Mouse (Mus musculus) sigmoid colon, adult 10 weeks (tissue): ENCODE measurements around the gene Rab11fip3. TPM values are rescaled to one million over a fixed set of nuclear protein-coding genes. Genes with fewer than 3 reads are reported as not detected.

ENCODE experiments used
- polyA plus RNA-seq: library from polyadenylated mRNA; stranded (reverse); fragments of 350-450 nt; fragmentation: Illumina TruSeq; extraction: RNeasy Lipid Tissue Mini Kit (QIAGEN cat#74804); gene quantifications from one replicate; pipeline ENCODE4 v1.2.3, GENCODE M21; 2014; ENCODE audit warnings: low read depth, low replicate concordance

Gene Rab11fip3
- polyA plus RNA-seq = 2.1 TPM

GRCm38 (mm10) chr17:26068831-26069739 is at the start of gene Rab11fip3:
TSS of gene Rab11fip3 (minus strand) at chr17:26069555.

GRCm38 (mm10) chr17:26113181-26113948 is 44.0 kb upstream of the Rab11fip3 start, which contains the start of gene Tmem8:
TSS of gene Tmem8 (plus strand) at chr17:26113299.

DNA sequence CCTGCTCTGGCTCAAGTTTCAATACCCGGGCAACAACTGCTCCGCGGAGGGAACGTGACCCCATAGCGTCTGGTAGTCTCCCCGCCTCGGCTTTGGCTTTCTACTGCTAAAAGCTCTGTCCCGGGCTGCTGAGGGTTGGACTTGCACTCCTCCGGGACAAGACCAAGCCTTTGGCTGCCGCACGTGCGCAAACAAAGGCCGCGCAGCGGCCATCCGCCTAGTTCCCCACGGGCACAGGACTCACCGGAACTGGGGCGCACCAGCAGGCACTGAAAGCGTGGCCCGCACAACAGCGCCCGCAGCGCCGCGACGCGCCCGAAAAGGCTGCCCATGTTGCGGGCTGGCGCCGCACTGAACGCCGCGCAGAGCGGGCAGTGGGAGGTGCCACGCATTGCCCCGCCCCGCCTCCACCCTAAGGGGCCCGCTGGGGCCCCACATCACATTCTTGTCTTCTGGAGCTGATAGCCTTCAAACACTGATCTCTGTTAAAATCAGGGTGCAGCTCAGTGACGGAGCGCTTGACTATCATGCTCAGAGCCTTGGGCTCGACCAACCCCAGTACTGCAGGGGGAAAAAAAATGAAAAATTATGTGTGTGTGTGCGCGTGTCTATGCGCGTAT is 25.9 kb upstream of the Rab11fip3 start, which contains the start of gene Nme4:
Nme4 (minus strand) TSS at position 482 of the 620 bp plus-strand sequence.

DNA sequence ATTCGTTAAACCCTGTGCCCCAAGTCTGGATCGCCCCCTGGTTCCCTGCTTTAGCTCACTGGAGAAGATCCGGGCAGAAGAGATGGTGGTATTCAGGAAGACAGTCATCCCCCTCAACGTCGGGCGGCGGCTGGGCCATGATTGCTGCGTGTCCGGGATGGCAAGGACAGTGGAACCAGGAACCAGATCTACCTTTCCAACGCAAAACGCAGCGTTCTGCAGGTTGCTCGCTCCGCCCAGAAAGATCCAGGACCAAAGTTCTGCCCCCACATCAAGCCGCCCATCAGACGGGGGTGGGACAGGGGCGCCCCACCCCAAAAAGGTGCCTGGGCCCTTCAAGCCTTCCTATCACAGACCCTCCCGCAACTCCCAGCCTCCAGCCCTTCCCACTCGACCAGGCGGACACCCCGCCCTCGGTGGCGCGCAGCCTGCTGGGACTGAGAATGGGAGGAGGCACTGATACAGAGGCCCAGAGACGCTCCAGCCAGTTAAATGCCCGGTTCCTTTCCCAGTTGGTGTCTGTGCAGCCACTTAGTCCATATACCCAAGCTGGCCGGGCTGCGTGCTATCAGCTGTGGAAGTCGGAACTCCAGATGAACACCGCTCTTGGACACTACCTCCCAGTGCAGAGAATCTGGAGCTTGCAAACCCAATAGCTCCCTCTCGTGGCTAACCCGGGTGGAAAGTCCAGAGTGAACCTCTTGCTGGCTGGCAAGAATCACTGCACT is 20.7 kb upstream of the Rab11fip3 start, which contains the start of gene Decr2:
Decr2 (minus strand) TSS at position 433 of the 728 bp plus-strand sequence.

GRCm38 (mm10) chr17:25985306-25986294 is 83.8 kb downstream of the Rab11fip3 start, which contains the start of gene Capn15:
TSS of gene Capn15 (minus strand) at chr17:25985796.

DNA sequence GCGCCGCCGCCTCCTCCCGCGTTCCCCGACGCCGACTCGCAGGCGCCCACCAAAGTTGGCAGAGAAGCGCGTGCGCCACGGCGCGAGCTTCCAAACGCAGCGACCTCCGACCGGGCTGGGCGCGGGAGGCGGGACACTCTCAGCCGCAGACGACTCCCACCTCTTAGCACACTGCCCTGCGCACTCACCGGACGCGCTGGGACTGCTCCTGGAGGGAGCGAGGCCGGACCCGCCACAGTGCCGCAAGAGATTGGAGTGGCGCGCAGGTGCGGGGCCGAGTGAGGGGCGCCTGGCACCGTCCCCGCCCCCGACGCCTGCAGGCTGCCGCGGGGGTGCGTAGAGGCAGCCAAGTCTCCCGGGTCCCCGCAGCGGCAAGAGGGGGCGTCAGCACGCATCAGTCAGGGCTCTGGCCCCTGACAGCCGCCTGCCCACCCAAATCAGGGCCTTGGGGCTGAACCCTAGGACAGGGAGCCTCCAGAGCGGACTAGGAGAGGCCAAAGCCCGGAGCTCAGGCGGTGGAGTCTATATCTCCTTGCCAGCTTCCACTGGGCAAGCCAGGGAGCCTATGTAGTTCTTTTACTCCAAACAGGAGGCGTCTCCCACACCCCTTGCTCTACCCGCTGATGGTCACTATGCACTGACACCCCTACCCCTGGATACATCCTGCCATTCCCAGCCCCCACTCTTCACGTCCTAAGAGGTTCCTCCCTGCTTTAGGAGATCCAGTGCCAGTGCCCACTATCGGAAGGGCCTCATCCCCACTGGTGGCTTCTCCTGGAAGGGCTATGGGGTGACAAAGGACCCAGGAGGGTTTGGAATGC is 117.3 kb downstream of the Rab11fip3 start, which contains the start of gene A930017K11Rik:
A930017K11Rik (minus strand) TSS at position 763 of the 821 bp plus-strand sequence.

DNA sequence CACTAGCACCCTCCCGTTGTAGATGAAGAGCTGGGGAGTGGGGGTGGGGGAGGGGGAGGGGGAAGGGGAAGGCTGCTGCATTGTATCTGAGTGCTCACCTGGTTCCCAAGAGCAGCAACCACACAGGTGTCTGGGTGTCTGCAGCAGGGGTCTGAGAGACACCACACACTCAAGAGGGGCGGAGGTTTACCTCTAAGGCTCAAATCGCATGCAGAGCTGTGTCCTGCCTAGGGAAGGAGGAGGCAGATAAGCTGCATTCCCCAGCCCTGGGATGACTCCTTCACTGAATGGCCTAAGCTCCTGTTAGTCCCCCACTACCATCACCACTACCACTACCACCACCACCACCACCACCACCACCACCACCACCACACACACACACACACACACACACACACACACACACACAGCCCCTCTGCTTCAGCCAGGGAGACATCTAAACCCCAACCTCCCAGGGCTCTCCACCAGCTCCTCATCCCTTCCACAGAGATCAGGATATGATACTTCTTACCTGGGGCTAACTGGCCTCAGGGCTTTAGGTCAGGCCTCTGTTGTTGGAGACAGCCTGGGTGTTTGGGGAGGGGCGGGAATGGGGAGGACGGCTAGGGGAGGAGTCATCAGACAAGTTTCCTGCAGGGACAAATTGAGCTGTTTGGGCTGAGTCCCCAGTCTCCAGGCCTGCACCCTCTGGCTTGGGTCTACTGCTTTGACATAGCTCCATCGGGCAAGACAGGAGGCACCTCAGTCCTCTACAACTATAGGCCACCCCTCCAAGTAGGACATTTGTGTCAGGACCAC is 124.8 kb downstream of the Rab11fip3 start, which contains the start of the genes Pigq and Nhlrc4:
Pigq (minus strand) TSS at position 571 of the 798 bp plus-strand sequence.
Nhlrc4 (minus strand) TSS at position 596 of the 798 bp plus-strand sequence.

Other genes starting within 250 kb of the Rab11fip3 start
- 0.76 TPM for gene Wdr24, start 245.9 kb downstream of the Rab11fip3 start, polyA plus RNA-seq
- 3.4 TPM for gene Jmjd8, start 240.7 kb downstream of the Rab11fip3 start, polyA plus RNA-seq
- 7.7 TPM for gene Stub1, start 236.2 kb downstream of the Rab11fip3 start, polyA plus RNA-seq
- gene Rhbdl1, start 232.3 kb downstream of the Rab11fip3 start, polyA plus RNA-seq = not detected
- gene Gm20683, start 227.8 kb downstream of the Rab11fip3 start, polyA plus RNA-seq = not detected
- 18.0 TPM for gene Rhot2, start 224.7 kb downstream of the Rab11fip3 start, polyA plus RNA-seq
- 1.8 TPM for gene Wdr90, start 208.1 kb downstream of the Rab11fip3 start, polyA plus RNA-seq
- gene Mcrip2, start 200.8 kb downstream of the Rab11fip3 start, polyA plus RNA-seq = not detected
- gene Mettl26, start 194.5 kb downstream of the Rab11fip3 start, polyA plus RNA-seq = 15.8 TPM
- not detected for gene Wfikkn1, start 188.7 kb downstream of the Rab11fip3 start, polyA plus RNA-seq
- gene Rab40c, start 149.8 kb downstream of the Rab11fip3 start, polyA plus RNA-seq = 1.5 TPM
- 26.7 TPM for gene Pigq, start 124.6 kb downstream of the Rab11fip3 start, polyA plus RNA-seq
- gene Nhlrc4, start 124.6 kb downstream of the Rab11fip3 start, polyA plus RNA-seq = not detected
- not detected for gene A930017K11Rik, start 117.0 kb downstream of the Rab11fip3 start, polyA plus RNA-seq
- 0.85 TPM for gene Capn15, start 83.8 kb downstream of the Rab11fip3 start, polyA plus RNA-seq
- gene Decr2, start 20.8 kb upstream of the Rab11fip3 start, polyA plus RNA-seq = 34.7 TPM
- gene Nme4, start 26.0 kb upstream of the Rab11fip3 start, polyA plus RNA-seq = not detected
- 12.7 TPM for gene Tmem8, start 43.7 kb upstream of the Rab11fip3 start, polyA plus RNA-seq
- gene Mrpl28, start 53.9 kb upstream of the Rab11fip3 start, polyA plus RNA-seq = 4.6 TPM
- gene Axin1, start 69.1 kb upstream of the Rab11fip3 start, polyA plus RNA-seq = 20.7 TPM
- not detected for gene Pdia2, start 129.5 kb upstream of the Rab11fip3 start, polyA plus RNA-seq
- 0.69 TPM for gene Rgs11, start 133.4 kb upstream of the Rab11fip3 start, polyA plus RNA-seq
- gene Arhgdig, start 138.2 kb upstream of the Rab11fip3 start, polyA plus RNA-seq = not detected
- 60.9 TPM for gene Fam234a, start 174.7 kb upstream of the Rab11fip3 start, polyA plus RNA-seq
- gene Luc7l, start 183.3 kb upstream of the Rab11fip3 start, polyA plus RNA-seq = 95.1 TPM